Mouse (Mus musculus) hindbrain, postnatal 0 days (tissue): ENCODE data around the gene Dcst1. TPM values are rescaled to one million over a fixed set of nuclear protein-coding genes. Genes with fewer than 3 reads are reported as not detected.
A peak's percentile ranks its signal among the peaks of the same experiment; 100 is the strongest.

Experiments used
- ATAC-seq: fragments of 200-750 bp; cut with Nextera tagmentation; 2 replicates; pipeline ENCODE4 v1.8.0; 2017; ENCODE audit warnings: mild to moderate bottlenecking, moderate TSS enrichment, moderate library complexity
- DNase-seq: peaks from one replicate; pipeline ENCODE4 v3.0.0-alpha.2; 2015; ENCODE audit warnings: low spot score
- H3K27ac ChIP-seq: fragments of 300-500 bp; sonication (generic); 2 replicates; pipeline ENCODE4 v1.5.1; 2014; ENCODE audit warnings: mild to moderate bottlenecking
- H3K27me3 ChIP-seq: fragments of 300-500 bp; sonication (generic); 2 replicates; pipeline ENCODE4 v1.6.1; 2014; ENCODE audit warnings: low read length, mixed read lengths; ENCODE audit not compliant: insufficient read depth
- H3K36me3 ChIP-seq: fragments of 300-500 bp; sonication (generic); 2 replicates; pipeline ENCODE4 v1.6.1; 2014; ENCODE audit warnings: low read length, mixed read lengths; ENCODE audit not compliant: insufficient read depth
- H3K4me1 ChIP-seq: fragments of 300-500 bp; sonication (generic); 2 replicates; pipeline ENCODE4 v1.6.1; 2014; ENCODE audit warnings: antibody characterized with exemption, low read length, mixed read lengths; ENCODE audit not compliant: insufficient read depth
- H3K4me2 ChIP-seq: fragments of 300-500 bp; sonication (generic); 2 replicates; pipeline ENCODE4 v1.6.1; 2014; ENCODE audit warnings: low read depth, mild to moderate bottlenecking, low read length, moderate library complexity, mixed read lengths
- H3K4me3 ChIP-seq: fragments of 300-500 bp; sonication (generic); 2 replicates; pipeline ENCODE4 v1.5.1; 2014; ENCODE audit warnings: low read length
- H3K9ac ChIP-seq: fragments of 300-500 bp; sonication (generic); replicated peaks from 2 replicates; pipeline ENCODE4 v1.6.1; 2014; ENCODE audit warnings: mild to moderate bottlenecking, low read length, moderate library complexity, mixed read lengths
- H3K9me3 ChIP-seq: fragments of 300-500 bp; sonication (generic); 2 replicates; pipeline ENCODE4 v1.6.1; 2016; ENCODE audit warnings: low read length, mixed read lengths
- CTCF ChIP-seq: IDR thresholded peaks from 2 replicates; pipeline ENCODE4 v1.5.1; 2016; ENCODE audit warnings: antibody characterized with exemption, control low read depth, low read depth
- WGBS: fragments of 180-500 bp; shearing (Covaris S2); extraction: QIAGEN DNeasy Blood & Tissue Kit; methylation state at CpG from one replicate; pipeline ENCODE4 v1.1.7; 2014; 5-methylcytosine and 5-hydroxymethylcytosine counted together
- polyA plus RNA-seq: library from polyadenylated mRNA; unstranded; fragments of >200 nt; fragmentation: Nextera tagmentation; extraction: Ambion mirVana; gene quantifications from 2 replicates; pipeline ENCODE4 v1.2.1, GENCODE M21; 2015
- total RNA-seq: library from RNA; depleted of rRNA; stranded (reverse); fragments of >200 nt; gene quantifications from 2 replicates; pipeline ENCODE4 v1.2.3, GENCODE M21; 2014

Gene Dcst1
- total and polyA plus RNA-seq, 2 experiments from 2014 or later, result 0.05 to 1.1 TPM

DNA sequence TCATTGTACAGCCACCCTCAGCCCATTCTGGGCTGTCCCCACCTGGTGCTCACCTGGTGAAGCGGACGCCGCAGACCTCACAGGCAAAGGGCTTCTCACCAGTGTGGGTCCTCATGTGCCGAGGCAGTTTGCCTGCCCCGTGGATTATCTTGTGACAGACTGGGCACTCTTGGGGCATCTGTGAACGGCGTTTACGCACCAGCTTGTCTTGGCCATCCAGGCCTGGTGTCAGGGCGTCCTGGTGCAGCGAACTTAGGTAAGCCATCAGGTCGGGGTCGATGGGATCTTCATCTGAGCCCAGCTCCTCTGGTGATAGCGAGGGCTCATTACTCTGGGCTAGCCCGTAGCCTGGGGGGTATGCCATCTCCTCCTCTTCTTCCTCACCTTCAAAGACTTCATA lies 15.2 kb upstream of the Dcst1 start:
- Histone ChIP-seq H3K27me3 (no peaks in the 10 kb centered on the region), H3K27ac (no peak overlapping the region), H3K9me3 (no peaks in the 10 kb centered on the region), H3K4me3 (no peak overlapping the region), H3K4me2 (no peak overlapping the region), H3K4me1 (0 out of 2 replicates have a peak, but pooled peaks cover 4% of the 10 kb centered on the region), H3K9ac (no peak overlapping the region), H3K36me3 (no peaks in the 10 kb centered on the region)
- ATAC-seq (no peak), DNase-seq (no peak)
- no peak for TF ChIP-seq CTCF
- 94% methylated on average over 14 of the region's 14 CpGs for WGBS

DNA sequence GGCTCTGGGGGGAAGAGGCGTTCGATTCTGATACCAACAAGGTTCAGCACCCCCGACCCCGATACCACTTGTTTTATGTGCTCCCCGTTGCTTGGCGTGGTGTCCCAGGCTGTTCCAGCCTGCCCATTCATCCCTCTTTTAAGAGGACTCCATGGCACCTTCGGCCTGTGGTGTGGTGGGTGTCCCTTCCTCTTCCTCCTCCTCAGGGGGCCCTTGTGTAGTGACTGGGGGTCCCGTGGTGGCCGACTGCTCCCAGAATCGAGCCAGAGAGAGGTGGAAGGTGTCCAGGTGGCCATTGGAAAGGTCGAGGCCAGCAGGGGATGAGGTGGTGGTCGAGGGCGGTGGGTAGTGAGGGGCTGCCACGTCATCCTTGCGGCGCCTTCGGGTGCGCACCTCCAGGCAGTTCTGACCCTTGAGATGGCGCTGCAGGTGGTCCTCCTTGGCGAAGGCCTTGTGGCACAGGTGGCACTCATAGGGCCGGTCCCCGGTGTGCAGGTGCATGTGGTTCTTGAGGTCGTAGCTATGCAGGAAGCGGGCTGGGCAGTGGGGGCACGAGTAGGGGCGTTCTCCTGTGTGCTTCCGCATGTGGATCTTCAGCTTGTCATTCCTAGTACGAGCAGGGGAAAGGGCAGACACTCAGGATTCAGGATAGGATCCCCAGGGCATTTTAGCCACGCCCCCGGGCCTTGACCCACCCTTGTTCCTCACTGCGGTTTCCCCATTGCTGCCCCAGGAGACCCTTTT lies 14.5 kb upstream of the Dcst1 start:
- no peak for TF ChIP-seq CTCF
- H3K4me1 ChIP-seq, result 0 out of 2 replicates have a peak, but pooled peaks cover 4% of the 10 kb centered on the region
- H3K4me3 ChIP-seq, result no peak overlapping the region
- no peaks in the 10 kb centered on the region for H3K27me3 ChIP-seq
- H3K27ac ChIP-seq, result no peak overlapping the region
- H3K4me2 ChIP-seq, result peak overlapping the region; percentile 80
- DNase-seq, result no peak
- H3K9ac ChIP-seq, result no peak overlapping the region
- WGBS, result 89% methylated on average over 31 of the region's 31 CpGs
- no peaks in the 10 kb centered on the region for H3K9me3 ChIP-seq
- H3K36me3 ChIP-seq, result no peaks in the 10 kb centered on the region
- ATAC-seq, result no peak

DNA sequence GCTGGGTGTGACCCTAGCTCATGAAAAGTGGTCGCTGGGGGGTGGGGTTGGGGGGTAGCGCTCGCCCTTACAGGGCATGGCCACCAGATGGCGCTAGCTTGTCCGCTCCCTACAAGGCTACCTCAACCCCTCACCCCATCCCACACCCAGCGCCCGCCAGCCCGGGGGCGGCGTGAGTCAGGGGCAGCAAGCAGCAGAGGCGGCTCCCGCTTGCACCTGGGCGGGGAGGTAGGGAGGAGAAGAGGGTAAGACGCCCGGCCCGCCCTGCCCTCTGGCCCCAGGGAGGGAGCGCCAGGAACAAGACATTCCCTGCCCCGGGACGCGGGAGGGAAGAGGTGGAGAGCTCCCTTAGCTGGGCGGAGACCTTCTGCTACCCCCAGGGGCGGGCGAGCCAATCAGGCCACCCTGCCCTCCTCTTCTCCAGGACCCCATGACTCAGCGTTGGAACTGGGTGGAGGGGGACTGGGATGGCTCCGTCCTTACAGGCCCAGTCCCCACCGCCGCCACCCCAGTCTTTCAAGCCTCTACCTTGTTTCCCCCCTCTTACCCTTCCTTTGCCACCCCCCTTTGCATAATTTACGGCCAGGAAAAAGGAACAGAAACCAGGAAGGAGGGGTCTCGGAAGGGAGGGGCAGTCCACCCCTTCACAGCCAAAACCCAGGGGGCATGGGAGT lies 13.5 kb upstream of the Dcst1 start:
- peak overlapping the region; percentile 45 for H3K4me3 ChIP-seq
- no peaks in the 10 kb centered on the region for H3K27me3 ChIP-seq
- H3K4me2 ChIP-seq, result peak overlapping the region; percentile 80
- peak; percentile 95 for TF ChIP-seq CTCF
- DNase-seq (peak; percentile 84), ATAC-seq (peak; percentile 95)
- no peaks in the 10 kb centered on the region for H3K36me3 ChIP-seq
- H3K4me1 ChIP-seq, result 0 out of 2 replicates have a peak, but pooled peaks cover 4% of the 10 kb centered on the region
- WGBS, result 5% methylated on average over 27 of the region's 29 CpGs
- H3K9me3 ChIP-seq, result no peaks in the 10 kb centered on the region
- peak overlapping the region; percentile 16; the same call in 1 of the 2 replicates for H3K27ac ChIP-seq
- peak overlapping the region; percentile 68 for H3K9ac ChIP-seq

DNA sequence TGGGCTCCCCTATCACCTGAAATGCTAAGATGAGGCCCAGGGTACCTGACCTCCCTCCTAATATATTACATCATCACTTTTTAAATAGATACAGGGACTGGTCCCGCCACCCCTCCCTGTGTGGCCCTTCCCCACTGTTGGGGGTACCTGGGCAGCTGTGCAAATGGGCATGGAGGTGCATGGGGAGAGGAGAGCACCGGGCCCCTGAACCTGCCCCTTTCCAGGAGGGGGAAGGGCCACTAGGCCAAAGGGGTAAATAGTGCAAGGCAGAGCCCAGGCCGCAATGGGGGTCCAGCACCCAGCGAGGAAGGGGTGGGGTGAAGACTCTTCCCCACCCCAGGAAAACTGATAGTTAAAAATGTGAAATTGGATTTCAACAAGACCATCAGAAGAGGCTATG lies 12.8 kb upstream of the Dcst1 start:
- Histone ChIP-seq H3K27me3 (no peaks in the 10 kb centered on the region), H3K4me2 (peak overlapping the region; percentile 80; the same call in 1 of the 2 replicates), H3K4me3 (peak overlapping the region; percentile 45; the same call in 1 of the 2 replicates), H3K9me3 (no peaks in the 10 kb centered on the region), H3K9ac (peak overlapping the region; percentile 68; the same call in 1 of the 2 replicates), H3K36me3 (no peaks in the 10 kb centered on the region), H3K27ac (no peak overlapping the region), H3K4me1 (0 out of 2 replicates have a peak, but pooled peaks cover 4% of the 10 kb centered on the region)
- no peak for TF ChIP-seq CTCF
- ATAC-seq (peak; percentile 5), DNase-seq (no peak)
- WGBS, result 72% methylated on average over 4 of the region's 4 CpGs

DNA sequence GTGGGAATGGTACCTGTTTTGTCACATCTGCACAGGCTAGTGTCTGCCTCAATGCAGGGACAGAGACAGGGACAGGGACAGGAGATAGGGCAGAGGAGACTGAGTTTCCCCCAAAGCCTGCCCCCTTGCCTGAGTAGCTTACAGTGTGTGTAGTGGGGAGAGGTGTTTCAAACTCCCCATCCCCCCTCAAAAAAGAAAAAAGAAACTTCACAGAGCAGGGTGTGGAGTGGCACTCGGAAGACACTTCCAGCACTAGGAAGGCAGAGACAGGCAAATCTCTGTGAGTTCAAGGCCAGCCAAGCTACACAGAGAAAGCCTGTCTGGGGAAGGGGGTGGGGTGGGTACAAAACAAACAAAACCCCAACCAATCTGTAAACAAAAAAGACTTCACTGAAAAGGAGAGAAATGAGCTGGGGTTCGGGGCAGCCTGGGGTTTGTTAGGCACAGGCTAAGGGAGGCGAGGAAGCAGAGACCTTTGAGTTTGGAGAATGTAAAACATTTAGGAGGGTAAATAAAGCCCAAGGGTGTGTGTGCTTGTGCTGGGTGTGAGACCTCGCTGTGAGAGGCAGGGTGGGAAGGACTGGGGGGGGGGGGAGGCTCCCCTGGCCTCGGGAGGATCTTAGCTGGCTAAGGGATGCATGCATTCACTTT lies 8.7 kb upstream of the Dcst1 start:
- Histone ChIP-seq H3K4me2 (no peak overlapping the region), H3K27me3 (no peaks in the 10 kb centered on the region), H3K4me1 (0 out of 2 replicates have a peak, but pooled peaks cover 2% of the 10 kb centered on the region), H3K4me3 (no peak overlapping the region), H3K36me3 (no peaks in the 10 kb centered on the region), H3K9ac (no peak overlapping the region), H3K27ac (no peak overlapping the region), H3K9me3 (no peaks in the 10 kb centered on the region)
- ATAC-seq, result no peak
- no peak for TF ChIP-seq CTCF
- no peak for DNase-seq
- 46% methylated on average over 5 of the region's 5 CpGs for WGBS

DNA sequence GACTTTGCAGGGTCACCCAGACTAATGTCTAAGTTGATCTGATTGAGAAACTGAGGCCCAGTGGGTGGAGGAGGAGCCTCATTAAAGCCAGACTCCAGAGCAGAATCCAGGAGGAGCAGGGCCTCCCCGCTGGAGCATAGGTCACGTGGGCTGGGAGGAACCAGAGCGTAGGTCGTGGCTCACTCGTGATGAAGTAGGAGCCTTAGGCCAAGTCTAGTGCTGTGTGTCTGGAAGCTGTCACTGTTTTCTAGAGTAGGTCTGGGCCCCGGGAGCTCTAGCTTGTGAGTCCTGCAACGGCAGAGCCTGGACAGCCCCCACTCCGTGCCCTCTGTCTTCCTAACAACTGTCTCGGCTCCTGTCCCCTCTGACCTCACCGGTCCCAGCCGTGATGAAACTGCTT lies 2.3 kb upstream of the Dcst1 start:
- no peak for TF ChIP-seq CTCF

More for the DNA sequence above, 2.3 kb upstream of the Dcst1 start:
- ATAC-seq, result no peak
- no peaks in the 10 kb centered on the region for H3K36me3 ChIP-seq
- no peak for DNase-seq
- H3K27ac ChIP-seq, result no peak overlapping the region
- 69% methylated on average over 11 of the region's 11 CpGs for WGBS
- no peaks in the 10 kb centered on the region for H3K4me1 ChIP-seq
- no peak overlapping the region for H3K4me2 ChIP-seq
- no peak overlapping the region for H3K9ac ChIP-seq
- H3K9me3 ChIP-seq, result no peaks in the 10 kb centered on the region
- no peak overlapping the region for H3K4me3 ChIP-seq
- 0 out of 2 replicates have a peak, but pooled peaks cover 5% of the 10 kb centered on the region for H3K27me3 ChIP-seq
